Mouse (Mus musculus): ENCODE measurements around the gene Specc1l. TPM values are rescaled to one million over a fixed set of nuclear protein-coding genes. Genes with fewer than 3 reads are reported as not detected.
"Not testable (repeated sequence)": the region's sequence is repeated elsewhere in the genome, so short reads cannot be mapped to it uniquely, and the experiment has no call there.

Specc1l gene
- total RNA-seq, 2 experiments from 2014 or later, result 31.2 to 33.5 TPM

GRCm38 (mm10) chr10:75316908-75317761 lies 105.3 kb downstream of the Specc1l start:
- DNase-seq, result peak; percentile 60

- no peak for DNase-seq
Observed at GRCm38 (mm10) chr10:75318206-75318605, 106.3 kb downstream of the Specc1l start.

- no peak for DNase-seq
Observed at GRCm38 (mm10) chr10:75320321-75320720, 108.4 kb downstream of the Specc1l start.

GRCm38 (mm10) chr10:75322966-75323365 lies 111.1 kb downstream of the Specc1l start:
- DNase-seq, result no peak

GRCm38 (mm10) chr10:75323986-75324385 lies 112.1 kb downstream of the Specc1l start:
- DNase-seq, result no peak

- no peak for DNase-seq
Observed at GRCm38 (mm10) chr10:75324391-75324790, 112.5 kb downstream of the Specc1l start.

- no peak for DNase-seq
Observed at GRCm38 (mm10) chr10:75325821-75326220, 113.9 kb downstream of the Specc1l start.

- DNase-seq, result no peak
Observed at GRCm38 (mm10) chr10:75326553-75326952, 114.7 kb downstream of the Specc1l start.

GRCm38 (mm10) chr10:75327081-75327480 lies 115.2 kb downstream of the Specc1l start:
- DNase-seq, result no peak

- DNase-seq, result no peak
Observed at GRCm38 (mm10) chr10:75328201-75328704, 116.4 kb downstream of the Specc1l start.

GRCm38 (mm10) chr10:75332268-75332667 lies 120.4 kb downstream of the Specc1l start:
- no peak for DNase-seq

GRCm38 (mm10) chr10:75333176-75333776 lies 121.4 kb downstream of the Specc1l start:
- no peak for DNase-seq

GRCm38 (mm10) chr10:75334175-75334574 lies 122.3 kb downstream of the Specc1l start:
- DNase-seq, result no peak

- DNase-seq, result no peak
Observed at GRCm38 (mm10) chr10:75335075-75335474, 123.2 kb downstream of the Specc1l start.

- DNase-seq, result no peak
Observed at GRCm38 (mm10) chr10:75337231-75337630, 125.4 kb downstream of the Specc1l start.

GRCm38 (mm10) chr10:75338852-75339251 lies 127.0 kb downstream of the Specc1l start:
- no peak for DNase-seq

GRCm38 (mm10) chr10:75339377-75339776 lies 127.5 kb downstream of the Specc1l start:
- no peak for DNase-seq

GRCm38 (mm10) chr10:75341936-75342335 lies 130.1 kb downstream of the Specc1l start:
- no peak for DNase-seq

GRCm38 (mm10) chr10:75344563-75344962 lies 132.7 kb downstream of the Specc1l start:
- not testable (repeated sequence) for DNase-seq

- no peak for DNase-seq
Observed at GRCm38 (mm10) chr10:75345265-75345664, 133.4 kb downstream of the Specc1l start.

GRCm38 (mm10) chr10:75350564-75350963 lies 138.7 kb downstream of the Specc1l start:
- no peak for DNase-seq

- DNase-seq, result no peak
Observed at GRCm38 (mm10) chr10:75352541-75352940, 140.7 kb downstream of the Specc1l start.

- DNase-seq, result not testable (repeated sequence)
Observed at GRCm38 (mm10) chr10:75353838-75354241, 142.0 kb downstream of the Specc1l start.

Data from gastrocnemius, postnatal 25 days (tissue).